10 mouse cellular contexts compared by ENCODE assay signal in the genomic region with DNA sequence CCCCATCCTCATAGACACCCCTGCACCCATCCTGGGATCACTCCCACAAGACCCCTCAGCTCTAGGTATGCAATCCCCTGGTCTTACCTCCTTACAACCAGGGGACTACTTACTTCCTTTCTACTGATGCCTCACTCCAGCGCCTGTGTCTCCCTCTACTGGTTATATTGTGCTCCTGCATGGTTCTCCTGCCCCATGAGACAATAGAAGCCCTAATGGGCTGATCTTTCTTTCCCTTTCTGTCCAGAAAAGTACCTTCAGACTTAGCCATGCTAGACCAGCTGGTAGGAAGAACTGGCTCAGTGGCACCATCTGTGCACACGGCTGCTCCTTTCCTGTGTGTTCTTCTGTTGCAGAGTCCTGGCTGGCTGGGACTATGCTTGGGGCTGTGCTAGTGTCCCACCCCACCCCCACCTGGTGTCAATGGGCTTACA. TPM values are rescaled to one million over a fixed set of nuclear protein-coding genes. Genes with fewer than 3 reads are reported as not detected.
DNase-seq lines count a peak whose midpoint lies in the region; ATAC-seq lines count a peak whose summit lies in the region.
"Had no signal": no experiment of that assay in that cellular context is flagged by ENCODE, and none has a peak within 500 bp of the region (broad histone marks: within the 10 kb centered on the region; RNA-seq: fewer than 3 reads in every experiment).

No protein-coding gene starts in this region.

- no peak for ATAC-seq in hindbrain, embryonic 12.5 days (ENCODE audit: low FRiP score)
- peak; percentile 84 for ATAC-seq in activated CD4-positive, CD25-positive, alpha-beta regulatory T cell, adult 4 months
- ATAC-seq in liver, embryonic 13.5 days (ENCODE audit: low read depth), result 0 out of 2 replicates have a peak, but pooled peaks have one; percentile 10

- DNase-seq in hindbrain, embryonic 10.5 days (ENCODE audit: low spot score), result peak; percentile 58
- DNase-seq in CD8-positive naive resting alpha-beta T cell, adult 2 months (ENCODE audit: low read depth in 2 of 2, low spot score in 2 of 2), result peak; percentile 40 to 64
- DNase-seq in heart, postnatal 4 days, result peak; percentile 55
- DNase-seq in liver, embryonic 13.5 days, result no peak
- DNase-seq in retina, postnatal 1 day, result peak; percentile 85
- no peak for DNase-seq in urinary bladder, postnatal 36 days (ENCODE audit: low spot score in 2 of 2)

- peaks cover 5% of the 10 kb centered on the region; the same call in 1 of the 2 replicates for H3K36me3 ChIP-seq in hindbrain, embryonic 10.5 days
- H3K36me3 ChIP-seq in hindbrain, embryonic 12.5 days, result no peaks in the 10 kb centered on the region
- H3K36me3 ChIP-seq in liver, embryonic 13.5 days, result no peaks in the 10 kb centered on the region
- H3K36me3 ChIP-seq: embryonic facial prominence, embryonic 15.5 days; limb, embryonic 15.5 days had no signal

- no peak overlapping the region for H3K4me3 ChIP-seq in hindbrain, embryonic 10.5 days
- H3K4me3 ChIP-seq in hindbrain, embryonic 12.5 days, result no peak overlapping the region
- H3K4me3 ChIP-seq in liver, embryonic 13.5 days (replicated peaks), result no peak overlapping the region
- H3K4me3 ChIP-seq: embryonic facial prominence, embryonic 15.5 days; limb, embryonic 15.5 days had no signal

- H3K4me1 ChIP-seq in hindbrain, embryonic 10.5 days (replicated peaks), result peaks cover 17% of the 10 kb centered on the region
- H3K4me1 ChIP-seq in hindbrain, embryonic 12.5 days, result peaks cover 9% of the 10 kb centered on the region
- H3K4me1 ChIP-seq in liver, embryonic 13.5 days (replicated peaks), result no peaks in the 10 kb centered on the region
- H3K4me1 ChIP-seq: embryonic facial prominence, embryonic 15.5 days had no signal

- WGBS in hindbrain, embryonic 10.5 days, result 20% methylated on average over 2 of the region's 2 CpGs
- 28% methylated on average over 2 of the region's 2 CpGs for WGBS in hindbrain, embryonic 12.5 days
- 13% methylated on average over 2 of the region's 2 CpGs for WGBS in liver, embryonic 13.5 days (ENCODE audit: insufficient replicate concordance)

- peak overlapping the region; percentile 46; the same call in 1 of the 2 replicates for H3K27ac ChIP-seq in hindbrain, embryonic 10.5 days
- no peak overlapping the region for H3K27ac ChIP-seq in hindbrain, embryonic 12.5 days
- H3K27ac ChIP-seq in liver, embryonic 13.5 days, result no peak overlapping the region
- H3K27ac ChIP-seq: embryonic facial prominence, embryonic 15.5 days; limb, embryonic 15.5 days had no signal

- no peak overlapping the region for H3K4me2 ChIP-seq in hindbrain, embryonic 12.5 days (replicated peaks)
- H3K4me2 ChIP-seq in liver, embryonic 13.5 days, result no peak overlapping the region
- H3K4me2 ChIP-seq: embryonic facial prominence, embryonic 15.5 days; limb, embryonic 15.5 days had no signal

- no peaks in the 10 kb centered on the region for H3K27me3 ChIP-seq in hindbrain, embryonic 10.5 days (ENCODE audit: insufficient read depth, poor library complexity, severe bottlenecking)
- H3K27me3 ChIP-seq in hindbrain, embryonic 12.5 days, result 0 out of 2 replicates have a peak, but pooled peaks cover 3% of the 10 kb centered on the region
- no peaks in the 10 kb centered on the region for H3K27me3 ChIP-seq in liver, embryonic 13.5 days
- H3K27me3 ChIP-seq: embryonic facial prominence, embryonic 15.5 days; limb, embryonic 15.5 days had no signal

- H3K9me3 ChIP-seq in hindbrain, embryonic 10.5 days, result 0 out of 2 replicates have a peak, but pooled peaks cover 3% of the 10 kb centered on the region
- H3K9me3 ChIP-seq in hindbrain, embryonic 12.5 days (replicated peaks), result peaks cover 4% of the 10 kb centered on the region; the same call in 1 of the 2 replicates
- H3K9me3 ChIP-seq in liver, embryonic 13.5 days (replicated peaks), result no peaks in the 10 kb centered on the region
- H3K9me3 ChIP-seq: embryonic facial prominence, embryonic 15.5 days; limb, embryonic 15.5 days had no signal

- no peak overlapping the region for H3K9ac ChIP-seq in hindbrain, embryonic 12.5 days
- no peak overlapping the region for H3K9ac ChIP-seq in liver, embryonic 13.5 days
- H3K9ac ChIP-seq: embryonic facial prominence, embryonic 15.5 days; limb, embryonic 15.5 days had no signal

RNA-seq across cellular contexts. Expression of gene Fam83d, which starts 22.8 kb away (rescaled TPM):
- polyA plus RNA-seq in hindbrain, embryonic 10.5 days (2016; fragmentation: Nextera tagmentation; extraction: Ambion mirVana), result 46.8 and 48.8 TPM in 2 replicates
- 31.1 and 32.5 TPM in 2 replicates for polyA plus RNA-seq in hindbrain, embryonic 12.5 days (2016; fragmentation: Nextera tagmentation; extraction: Ambion mirVana)
- polyA plus RNA-seq in activated CD4-positive, CD25-positive, alpha-beta regulatory T cell, adult 4 months (2017; shearing (Covaris generic)), result under 1 TPM; 0.77 to 0.96 TPM
- total RNA-seq in heart, postnatal 4 days (2021), result 10 to 100 TPM; 29.9 to 33.7 TPM
- polyA plus RNA-seq in liver, embryonic 13.5 days (2015; fragmentation: Nextera tagmentation; extraction: Ambion mirVana), result 15.7 and 18.1 TPM in 2 replicates

RNA-seq across cellular contexts. Expression of gene Dhx35, which starts 49.5 kb away (rescaled TPM):
- polyA plus RNA-seq in hindbrain, embryonic 10.5 days (2016; fragmentation: Nextera tagmentation; extraction: Ambion mirVana), result 16.4 and 17.9 TPM in 2 replicates
- polyA plus RNA-seq in hindbrain, embryonic 12.5 days (2016; fragmentation: Nextera tagmentation; extraction: Ambion mirVana), result 14.5 and 16.4 TPM in 2 replicates
- 10 to 100 TPM; 10.0 to 12.4 TPM for polyA plus RNA-seq in activated CD4-positive, CD25-positive, alpha-beta regulatory T cell, adult 4 months (2017; shearing (Covaris generic))
- total RNA-seq in heart, postnatal 4 days (2021), result 10 to 100 TPM; 33.2 to 33.3 TPM
- 4.4 and 4.8 TPM in 2 replicates for polyA plus RNA-seq in liver, embryonic 13.5 days (2015; fragmentation: Nextera tagmentation; extraction: Ambion mirVana)

Comparison
In these comparisons a context has a peak if more than half of its experiments do, and no peak if none do; other contexts are left out.
1. DNase-seq: peak in hindbrain, embryonic 10.5 days (single experiment), CD8-positive naive resting alpha-beta T cell, adult 2 months (2 of 2), heart, postnatal 4 days (single experiment) and retina, postnatal 1 day (single experiment); none in liver, embryonic 13.5 days (single experiment) and urinary bladder, postnatal 36 days (0 of 2).